Mouse (Mus musculus) fat pad, adult 2 months (tissue): ENCODE measurements around the gene Olfr694.
"Not testable (repeated sequence)": the region's sequence is repeated elsewhere in the genome, so short reads cannot be mapped to it uniquely, and the experiment has no call there.

Experiments used
- DNase-seq: peaks from one replicate; pipeline ENCODE4 v3.0.0-alpha.2; 2011; ENCODE audit warnings: low read depth, low spot score; ENCODE audit errors: extremely low read depth

Gene Olfr694

DNA sequence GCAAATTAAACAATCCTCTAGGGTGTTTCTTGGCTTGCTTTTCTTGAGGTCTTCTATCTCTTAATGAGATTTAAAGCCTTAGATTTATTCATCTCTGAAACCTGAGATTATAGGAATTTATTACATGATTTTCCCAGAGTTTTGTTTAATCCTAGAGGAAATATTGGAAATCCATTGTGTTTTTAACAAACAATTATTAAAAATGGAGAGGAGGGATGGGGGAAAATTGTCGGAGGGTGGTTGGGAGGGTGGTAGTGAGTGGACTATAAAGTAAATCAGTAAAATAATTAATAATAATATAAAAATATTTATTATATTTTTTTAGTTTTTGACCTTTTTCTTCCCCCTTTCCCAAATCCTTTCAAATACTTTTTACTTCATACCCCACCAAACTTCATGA is at the start of gene Olfr694:
Gene Olfr694, minus strand, starts transcription at position 101 of the 400 bp plus-strand sequence.
- no peak for DNase-seq

DNA sequence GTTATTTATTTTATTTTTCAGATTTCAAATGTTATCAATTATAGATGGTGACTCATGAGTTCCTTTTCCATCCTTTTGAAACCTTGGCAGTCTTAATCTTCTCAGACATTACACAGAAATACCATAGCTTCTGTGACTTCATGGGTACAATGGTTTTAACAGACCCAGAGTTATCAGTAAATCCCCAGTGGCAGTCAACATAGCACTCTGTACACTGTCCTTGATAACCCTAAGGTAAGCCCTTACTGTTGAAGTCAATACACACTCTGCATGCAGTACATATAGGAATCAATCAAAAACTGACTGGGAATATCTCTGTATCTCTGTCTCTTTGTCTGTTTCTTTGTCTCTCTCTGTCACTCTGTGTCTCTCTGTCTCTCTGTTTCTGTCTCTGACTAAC is 45.4 kb upstream of the Olfr694 start:
- DNase-seq, result no peak

DNA sequence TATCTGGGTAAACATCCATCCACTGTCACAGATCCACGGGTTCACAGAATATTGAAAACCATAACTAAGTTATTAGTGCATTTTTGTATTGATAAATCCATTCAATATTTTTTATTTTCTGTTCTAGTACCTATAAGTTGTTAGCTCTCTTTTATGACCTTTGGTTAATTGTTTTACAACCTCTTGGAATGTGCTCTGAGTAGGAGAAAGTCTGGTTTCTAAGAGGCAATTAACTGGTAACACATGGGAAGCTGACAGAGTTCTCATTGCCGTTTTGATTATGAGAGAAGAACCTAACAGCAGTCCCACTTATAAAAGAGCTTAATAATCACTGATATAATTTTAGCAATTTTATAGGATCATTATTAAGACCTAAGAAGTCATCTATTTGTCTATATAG is 42.1 kb upstream of the Olfr694 start:
- DNase-seq, result no peak

DNA sequence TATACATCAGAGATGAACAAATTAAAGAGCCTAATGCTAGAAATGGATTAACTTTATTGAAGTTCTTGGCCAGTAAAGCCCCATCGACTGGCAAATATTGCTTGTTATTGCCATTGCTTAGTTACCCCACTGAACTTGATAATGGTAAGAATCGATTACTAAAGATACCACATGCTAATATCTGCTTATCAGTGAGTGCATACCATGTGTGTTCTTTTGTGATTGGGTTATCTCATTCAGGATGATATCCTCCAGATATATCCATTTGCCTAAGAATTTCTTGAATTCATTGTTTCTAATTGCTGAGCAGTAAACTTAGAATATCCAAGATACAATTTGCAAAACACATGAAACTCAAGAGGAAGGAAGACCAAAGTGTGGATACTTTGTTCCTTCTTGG is 34.0 kb upstream of the Olfr694 start:
- not testable (repeated sequence) for DNase-seq

DNA sequence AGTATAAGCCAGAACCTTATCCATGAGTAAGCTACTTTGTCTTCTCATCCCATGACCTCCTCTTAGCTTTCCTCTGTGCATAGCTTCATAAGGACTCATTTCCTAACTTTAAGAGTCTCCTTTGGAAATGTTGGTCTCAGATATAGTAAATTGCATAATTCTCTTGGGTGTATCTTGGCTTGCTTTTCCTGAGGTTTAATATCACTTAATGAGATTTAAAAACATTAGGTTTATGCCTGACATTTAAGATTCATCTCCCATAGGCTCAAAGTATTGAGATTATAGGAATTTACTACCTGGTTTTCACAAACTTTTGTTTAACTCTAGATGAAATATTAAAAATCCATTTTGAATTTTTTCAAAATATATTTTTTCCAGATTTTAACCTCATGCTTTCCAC is 24.7 kb upstream of the Olfr694 start, which contains the start of gene Olfr695:
Gene Olfr695, minus strand, starts transcription at position 101 of the 400 bp plus-strand sequence.
- DNase-seq, result no peak

DNA sequence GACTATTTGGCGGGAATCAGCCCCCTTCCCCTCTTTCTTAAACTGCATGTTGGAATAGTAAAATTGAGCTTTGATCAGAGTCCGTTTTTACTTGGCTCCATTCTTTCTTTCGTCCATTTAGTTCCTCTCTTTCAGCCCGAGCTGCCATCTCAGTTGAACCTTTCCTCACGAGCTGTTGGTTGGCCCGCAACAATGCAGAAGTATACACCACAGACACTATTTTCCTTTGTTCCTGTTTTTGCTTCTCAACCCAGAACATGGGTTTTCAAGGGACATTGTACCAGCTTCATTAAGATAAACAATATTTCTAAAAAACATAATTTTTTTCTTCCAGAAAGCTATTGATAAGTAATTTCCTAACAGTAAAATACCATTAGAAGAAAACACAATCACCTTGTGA is 19.8 kb upstream of the Olfr694 start:
- no peak for DNase-seq

DNA sequence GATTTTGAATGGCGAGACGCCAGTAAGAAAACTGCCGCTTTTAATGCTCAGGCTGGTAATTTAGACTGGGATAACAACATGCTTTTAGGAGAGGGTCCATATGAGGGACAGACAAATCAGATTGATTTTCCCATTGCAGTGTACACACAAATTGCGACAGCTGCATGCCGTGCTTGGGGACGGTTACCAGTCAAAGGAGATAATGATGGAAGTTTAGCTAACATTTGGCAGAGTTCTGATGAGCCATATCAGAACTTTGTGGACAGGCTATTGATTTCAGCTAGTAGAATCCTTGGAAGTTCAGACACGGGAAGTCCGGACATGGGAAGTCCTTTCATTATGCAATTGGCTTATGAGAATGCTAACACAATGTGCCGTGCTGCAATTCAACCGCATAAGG is 16.1 kb upstream of the Olfr694 start:
- not testable (repeated sequence) for DNase-seq

DNA sequence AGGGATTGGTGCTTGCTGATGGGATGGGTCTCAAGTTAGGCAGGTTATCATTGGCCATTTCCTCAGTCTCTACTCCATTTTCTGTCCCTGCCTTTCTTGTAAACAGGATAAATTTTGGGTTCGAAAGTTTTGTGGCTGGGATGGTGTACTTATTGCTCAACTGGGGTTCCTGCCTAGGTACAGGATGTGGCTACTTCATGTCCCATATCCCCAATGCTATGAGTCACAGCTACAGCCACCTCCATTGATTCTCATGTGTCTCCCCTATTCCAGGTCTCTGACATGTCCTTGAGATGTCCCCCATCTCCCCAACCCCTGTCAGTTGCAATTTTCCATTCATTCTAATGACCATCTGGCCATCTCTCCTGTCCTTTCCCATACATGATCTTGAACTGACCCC is 5.3 kb upstream of the Olfr694 start:
- no peak for DNase-seq

DNA sequence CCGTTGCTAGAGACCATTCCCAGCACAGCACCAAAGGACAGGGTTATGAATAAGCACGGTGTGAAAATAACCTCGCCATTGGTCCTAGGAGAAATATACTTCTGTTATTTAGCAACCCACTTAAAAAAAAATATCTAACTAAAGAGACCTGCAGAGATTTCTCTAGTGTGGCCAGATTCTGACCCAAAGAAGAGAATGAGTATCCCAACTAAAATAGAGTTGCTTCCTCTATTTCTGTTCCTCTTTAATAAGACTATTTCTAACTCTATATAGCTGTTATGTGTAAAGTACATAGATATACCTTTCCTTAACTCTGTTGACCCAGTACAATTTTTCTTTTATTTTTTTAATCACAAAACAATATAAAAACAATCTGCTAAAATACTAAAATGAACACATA is 1.4 kb upstream of the Olfr694 start:
- no peak for DNase-seq

DNA sequence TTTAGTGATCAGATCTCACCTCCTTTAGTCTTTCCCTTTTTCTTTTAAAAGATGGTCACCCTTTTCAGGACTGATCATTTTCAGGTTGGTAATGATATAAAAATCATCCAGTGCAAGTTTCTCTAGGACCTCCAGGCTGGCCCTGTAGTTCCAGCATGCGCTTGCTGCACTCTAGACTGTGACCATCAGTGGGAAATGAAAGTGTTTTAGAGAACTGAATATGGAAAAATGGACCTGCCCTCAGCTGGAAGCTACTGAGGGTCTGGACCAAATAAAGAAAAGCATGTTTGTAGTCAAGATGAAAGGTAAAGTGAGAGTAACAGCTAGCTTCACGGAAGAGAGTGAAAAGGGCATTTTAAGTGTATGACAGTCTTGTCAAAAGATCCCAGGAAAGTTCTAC is 6.2 kb downstream of the Olfr694 start:
- no peak for DNase-seq

DNA sequence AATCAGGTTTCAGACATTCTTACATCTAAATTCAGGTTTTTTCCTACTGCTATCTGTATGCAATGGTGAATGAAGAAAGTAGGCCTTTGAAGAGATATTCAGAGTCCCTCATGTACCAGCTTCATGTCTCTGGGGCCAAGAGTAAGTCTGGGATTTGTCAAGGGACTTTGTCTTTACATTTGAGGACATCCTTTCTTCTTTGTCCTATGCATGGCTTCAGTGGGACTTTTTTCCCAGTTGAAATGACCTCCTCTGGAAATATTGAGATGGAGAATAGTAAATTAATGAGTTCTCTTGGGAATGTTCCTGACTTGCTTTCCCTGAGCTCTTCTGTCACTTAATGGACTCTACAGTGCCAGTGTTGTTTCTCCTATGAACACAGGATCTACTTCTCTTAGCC is 11.1 kb downstream of the Olfr694 start, which contains the start of gene Olfr693:
Gene Olfr693, minus strand, starts transcription at position 101 of the 400 bp plus-strand sequence.
- no peak for DNase-seq

DNA sequence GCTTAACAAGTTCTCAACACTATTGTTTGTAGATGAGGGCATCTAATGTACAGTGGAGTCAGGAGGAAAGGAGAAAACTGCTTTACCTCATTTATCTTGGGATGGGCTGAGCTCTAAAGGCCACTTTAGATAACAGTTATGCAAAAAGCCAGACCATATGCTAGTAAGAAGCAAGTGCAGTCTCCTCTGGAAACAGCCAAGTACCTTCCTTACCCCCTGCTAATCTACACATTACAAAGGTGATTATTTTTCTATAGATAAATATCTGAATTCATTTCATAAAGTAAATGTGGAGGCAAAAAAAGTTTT is 39.3 kb downstream of the Olfr694 start:
- no peak for DNase-seq

DNA sequence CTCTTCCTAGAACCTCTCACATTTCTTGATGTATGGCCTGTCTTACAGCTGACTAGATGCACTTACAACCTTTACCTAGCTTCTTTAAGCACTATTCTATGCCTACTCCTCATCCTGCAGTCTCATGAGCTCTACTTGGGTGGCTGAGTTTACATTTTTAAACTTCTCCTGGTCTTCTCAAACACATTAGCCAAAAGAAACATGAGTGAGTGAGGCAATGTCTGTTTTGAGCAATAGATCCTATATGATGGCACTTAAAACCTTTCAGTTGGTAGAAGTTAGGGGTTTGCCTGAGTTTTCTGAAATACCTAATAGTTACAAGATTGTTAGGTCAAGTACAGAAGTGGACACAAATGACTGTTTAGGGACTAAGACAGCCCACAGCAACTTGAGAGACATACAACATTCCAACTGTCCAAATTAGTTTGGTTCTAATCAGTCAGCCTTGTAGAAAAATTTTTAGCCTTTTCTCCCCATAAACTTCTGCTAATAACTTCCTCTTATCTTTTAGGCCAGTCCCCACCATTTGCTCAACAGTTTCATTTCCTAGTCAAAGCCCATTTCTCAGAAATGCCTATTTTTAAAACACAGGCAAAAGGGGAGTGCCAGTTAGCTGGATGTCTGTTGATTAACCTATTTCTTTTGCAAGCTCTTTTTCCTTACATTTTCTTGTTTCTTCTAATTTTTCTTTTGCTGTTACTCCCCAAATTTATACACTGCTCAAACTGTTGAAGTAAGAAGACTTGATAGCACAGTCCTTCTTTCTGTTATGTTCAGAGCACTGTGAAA is 39.9 kb downstream of the Olfr694 start:
- DNase-seq, result no peak

DNA sequence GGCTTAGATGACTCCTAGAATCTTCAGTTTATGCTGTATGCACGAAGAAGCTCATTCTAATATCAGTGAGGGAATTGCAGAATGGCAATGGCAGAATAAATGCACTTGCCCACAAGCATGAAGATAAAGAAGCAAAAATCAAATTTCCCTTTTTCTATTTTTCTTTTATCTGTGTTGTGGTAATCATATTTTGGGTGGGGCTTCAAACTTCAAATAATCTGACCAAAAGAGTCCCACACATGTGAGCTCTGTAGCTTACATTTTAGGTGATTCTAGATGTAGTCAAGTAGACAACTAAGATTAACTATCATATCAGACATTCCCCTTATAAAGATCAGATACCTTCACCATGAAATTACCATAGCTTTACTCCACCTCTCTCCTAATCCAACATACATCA is 41.8 kb downstream of the Olfr694 start:
- DNase-seq, result no peak

DNA sequence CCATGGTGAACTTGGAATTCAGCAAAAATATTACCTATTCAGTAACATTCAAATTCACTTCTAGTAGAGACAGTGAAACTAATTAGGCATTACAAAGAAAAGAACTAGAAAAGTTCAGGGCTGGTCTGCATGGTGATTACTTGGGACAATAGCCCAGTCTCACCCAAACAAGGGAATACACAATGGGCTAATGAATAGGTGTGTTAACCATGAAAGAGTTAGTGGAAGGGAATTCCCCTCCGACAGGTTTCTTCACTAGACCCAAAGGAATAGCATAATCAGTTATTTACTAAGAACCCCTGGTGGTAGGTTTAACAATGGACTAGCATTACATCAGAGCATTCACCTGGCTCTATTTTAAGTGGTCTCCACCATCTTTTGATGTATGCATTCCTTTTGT is 46.4 kb downstream of the Olfr694 start:
- no peak for DNase-seq

DNA sequence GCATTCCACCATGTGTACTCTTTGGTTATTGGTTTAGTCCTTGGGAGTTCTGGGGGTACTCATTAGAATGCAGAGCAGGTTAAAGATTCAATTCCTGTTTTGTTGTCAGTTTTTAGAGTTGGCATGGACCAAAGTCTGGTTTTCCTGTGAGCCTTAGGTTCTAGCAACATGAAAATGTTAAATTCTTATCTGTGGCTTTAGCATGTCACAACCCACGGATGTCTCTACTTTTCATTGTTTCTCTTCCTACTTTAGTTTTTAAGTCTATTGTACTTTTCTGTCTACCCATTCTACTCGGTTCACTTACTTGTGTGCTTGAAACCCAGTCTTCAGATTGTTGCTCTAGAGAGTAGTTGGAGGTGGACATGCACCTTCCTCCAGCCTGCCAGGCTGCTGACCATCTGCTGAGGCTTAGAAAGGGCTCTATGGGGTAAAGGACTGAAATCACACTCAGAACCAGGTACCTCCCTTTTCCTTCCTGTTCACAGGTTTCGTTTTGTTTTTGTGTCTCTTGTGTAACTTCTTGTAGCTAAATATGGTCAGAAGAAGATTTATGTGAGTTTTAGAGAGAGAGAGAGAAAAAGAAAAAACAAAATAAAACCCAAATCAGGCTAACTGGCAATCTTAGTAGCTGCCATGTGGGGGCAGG is 47.3 kb downstream of the Olfr694 start:
- no peak for DNase-seq

DNA sequence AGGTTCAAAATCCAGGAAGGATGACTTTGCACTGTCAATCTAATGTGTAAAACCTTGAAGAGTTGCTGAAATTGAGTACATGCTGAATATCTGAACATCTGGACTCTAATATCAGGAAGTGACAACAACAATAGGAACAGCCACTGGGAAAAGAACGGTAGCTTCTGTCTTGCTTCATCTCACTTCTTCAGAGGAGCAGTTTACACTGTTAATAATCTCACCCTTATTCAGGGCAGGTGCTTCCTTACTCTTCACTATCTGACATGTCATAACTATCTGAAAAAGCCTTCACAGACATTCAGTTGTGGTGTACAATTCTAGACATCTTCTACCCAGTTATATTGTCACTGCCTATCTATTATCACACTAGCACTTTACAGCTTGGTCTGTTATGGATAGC is 50.8 kb downstream of the Olfr694 start:
- DNase-seq, result no peak

DNA sequence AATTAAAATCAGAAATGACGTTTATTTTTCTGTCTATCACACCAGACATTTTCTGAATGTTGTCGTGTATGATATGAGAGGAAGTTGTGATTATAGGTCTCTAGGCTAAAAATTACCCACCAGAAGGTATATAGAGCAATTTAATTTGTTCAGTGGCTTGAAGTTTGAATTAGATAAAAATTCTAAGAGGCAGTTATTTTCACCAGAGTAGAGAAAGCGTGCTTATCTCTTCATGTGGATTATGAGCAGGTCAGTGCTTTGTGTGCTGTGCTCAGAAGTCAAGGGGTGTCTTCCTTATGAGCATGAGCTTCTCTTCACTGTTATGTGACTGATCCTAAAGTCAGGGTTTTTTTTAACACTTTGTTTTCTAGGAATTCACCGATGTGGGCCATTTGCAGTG is 56.1 kb downstream of the Olfr694 start:
- DNase-seq, result no peak
